Mouse (Mus musculus) right cerebral cortex, postnatal 4 days (tissue): ENCODE measurements around the gene Trp53bp2.

Experiments
- DNase-seq: peaks from one replicate; pipeline ENCODE4 v3.0.0-alpha.2; 2022

The Trp53bp2 gene

DNA sequence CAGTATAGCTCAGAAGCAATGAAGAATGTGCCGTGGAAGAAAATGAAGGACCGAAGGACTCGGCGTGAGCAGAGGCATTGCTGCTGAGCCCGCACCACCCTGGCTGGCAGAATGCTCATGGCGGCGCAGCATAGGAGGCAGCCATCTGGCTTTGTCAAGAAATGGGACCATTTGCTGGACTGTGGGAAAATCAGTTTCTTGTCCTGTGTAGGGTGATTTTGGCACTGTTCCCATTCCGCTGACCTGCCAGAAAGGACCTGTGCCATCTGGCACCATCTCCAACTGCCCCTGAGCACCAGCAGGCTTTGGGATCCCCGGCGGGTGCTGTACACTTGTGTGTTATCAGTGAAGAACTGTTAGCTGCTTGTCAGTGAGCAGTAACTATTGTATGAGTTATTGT, 52.8 kb downstream of the Trp53bp2 start:
- DNase-seq, result peak; percentile 33

DNA sequence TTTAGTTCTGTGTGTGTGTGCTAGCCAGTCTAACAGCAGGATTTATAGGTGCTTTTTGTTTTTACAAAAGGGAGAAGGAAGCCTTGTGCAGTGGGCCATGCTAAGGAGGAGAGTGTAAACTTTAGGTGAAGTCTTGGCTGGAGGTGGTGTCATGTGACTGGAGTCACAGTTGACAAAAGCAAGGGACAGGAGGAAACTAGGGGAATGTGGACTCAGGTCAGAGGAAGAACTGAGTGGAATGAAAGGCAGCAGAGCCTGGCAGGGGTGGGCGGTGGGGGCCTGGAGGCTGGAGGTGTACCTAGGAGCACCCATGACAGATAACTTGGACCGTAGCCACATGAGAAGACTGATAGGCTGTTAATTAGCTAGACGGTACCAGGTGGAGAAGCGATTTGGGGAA, 56.3 kb downstream of the Trp53bp2 start:
- DNase-seq, result no peak

DNA sequence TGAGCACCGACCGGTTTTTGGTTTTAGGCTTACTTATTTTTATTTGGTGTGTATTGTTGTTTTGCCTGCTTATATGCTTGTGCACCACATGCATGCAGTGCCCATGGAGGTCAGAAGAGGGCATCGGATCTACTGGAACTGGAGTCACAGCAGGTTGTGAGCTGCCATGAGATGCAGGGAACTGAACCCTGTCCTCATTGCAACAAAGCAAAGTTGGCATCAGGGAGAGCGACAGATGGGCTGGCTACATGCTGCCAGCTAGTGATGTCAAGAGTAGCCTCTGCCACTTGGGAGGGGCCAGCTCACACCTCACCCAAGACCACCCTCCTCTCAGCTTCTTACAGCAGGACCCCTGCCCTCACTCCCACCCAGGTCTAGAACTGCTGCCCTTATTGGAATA, 57.0 kb downstream of the Trp53bp2 start:
- DNase-seq, result no peak

DNA sequence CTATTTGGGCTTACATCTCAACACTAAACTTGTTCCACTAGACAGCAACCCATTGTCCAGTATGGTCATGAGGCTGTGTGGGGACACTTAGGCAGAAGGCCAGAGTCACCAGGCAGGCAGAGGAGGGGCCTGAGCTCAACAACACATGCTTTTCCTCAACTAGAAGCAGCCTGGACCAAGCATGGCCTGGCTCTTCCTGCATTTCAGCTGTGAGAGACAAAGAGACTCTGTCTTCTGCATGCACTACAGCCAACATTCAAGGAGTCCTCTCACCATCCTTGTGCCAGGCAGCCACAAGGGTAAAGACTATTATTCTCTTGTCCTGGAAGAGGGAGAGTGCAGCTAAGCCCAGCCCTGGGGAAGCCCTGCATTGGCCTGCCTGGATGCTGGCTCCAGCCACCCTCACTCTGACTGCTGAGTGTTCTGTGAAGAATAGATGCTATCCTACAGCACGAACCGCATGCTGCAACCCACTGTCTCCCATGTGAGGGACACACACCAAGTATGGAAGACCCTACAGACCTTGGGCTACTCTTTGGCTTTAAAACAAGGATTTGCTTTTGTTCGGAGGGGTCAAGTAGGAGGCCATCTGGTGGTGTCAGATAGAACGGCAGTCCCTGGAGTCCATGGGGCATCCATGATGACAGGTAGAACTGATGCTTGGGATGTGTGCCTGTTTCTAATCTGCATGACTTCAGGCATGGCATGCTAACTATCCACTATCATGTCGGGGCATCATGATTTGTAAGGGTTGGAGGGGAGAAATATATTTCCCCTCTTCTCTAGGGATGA, 66.2 kb downstream of the Trp53bp2 start:
- no peak for DNase-seq

DNA sequence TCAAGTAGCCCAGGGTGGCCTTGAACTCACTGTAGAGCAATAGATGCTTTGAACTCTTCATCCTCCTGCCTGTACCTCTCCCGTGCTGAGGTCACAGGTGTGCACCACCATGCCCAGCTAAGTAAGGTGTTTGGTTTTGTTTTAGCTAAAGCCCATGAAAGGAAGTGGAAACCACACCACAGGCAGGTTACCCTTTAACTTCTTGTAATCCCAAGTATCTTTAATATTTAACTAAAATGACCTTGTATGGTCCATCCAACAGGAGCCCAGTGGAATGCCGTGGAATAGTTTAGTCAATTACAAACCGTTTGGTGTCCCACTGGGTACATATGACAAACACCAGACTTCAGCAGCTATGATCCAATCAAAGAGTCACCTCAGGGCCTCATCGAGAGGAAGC, 70.0 kb downstream of the Trp53bp2 start:
- no peak for DNase-seq

DNA sequence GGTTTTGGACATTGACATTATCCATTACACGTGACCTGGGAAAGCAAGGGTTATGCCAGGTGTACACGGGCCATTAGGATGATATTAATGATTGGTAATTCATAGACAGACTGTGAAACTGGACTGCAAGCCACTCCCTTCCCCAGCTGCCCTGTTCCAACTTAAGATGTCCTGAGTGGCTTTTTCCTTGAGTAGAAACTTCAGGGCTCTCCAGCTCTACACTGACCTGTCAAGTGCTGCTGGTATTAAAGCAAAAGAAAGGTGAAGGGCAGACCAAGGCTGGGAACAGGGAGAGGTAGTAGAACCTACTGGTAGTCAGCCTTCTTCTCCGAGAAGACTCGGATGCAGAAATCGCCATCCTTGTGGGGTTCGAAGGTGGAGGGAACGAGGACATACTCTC, 72.2 kb downstream of the Trp53bp2 start:
- DNase-seq, result no peak

DNA sequence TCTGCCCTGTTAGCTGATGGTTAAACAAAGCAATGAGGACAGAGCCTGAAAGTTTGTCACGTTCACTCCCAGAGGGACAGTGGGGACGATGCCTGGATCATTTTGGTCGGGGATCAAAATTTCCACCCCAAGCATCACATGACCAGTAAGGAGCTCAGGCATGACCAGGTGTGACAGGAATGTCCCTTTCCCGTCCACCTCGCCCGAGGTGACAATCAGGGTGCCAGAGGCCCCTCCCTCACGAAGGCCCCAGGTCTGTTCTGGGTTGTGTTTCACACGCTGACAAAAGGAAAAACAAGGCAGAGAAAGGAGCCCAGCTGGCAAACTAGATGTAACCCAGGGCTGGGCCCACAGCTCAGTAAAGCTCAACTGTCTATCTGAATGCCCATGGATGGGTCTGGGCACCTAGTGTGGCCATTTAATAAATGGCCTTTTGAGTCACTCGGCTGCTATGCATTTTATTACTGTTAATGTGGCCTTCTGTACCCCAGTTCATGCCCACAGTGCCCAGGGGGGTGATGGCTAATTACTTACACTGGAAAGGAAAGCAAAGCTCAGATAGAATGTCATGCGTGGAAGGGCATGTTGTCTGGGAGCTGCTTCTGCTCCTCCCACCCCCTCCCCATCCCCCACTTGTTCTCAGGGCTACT, 72.8 kb downstream of the Trp53bp2 start:
- DNase-seq, result no peak

DNA sequence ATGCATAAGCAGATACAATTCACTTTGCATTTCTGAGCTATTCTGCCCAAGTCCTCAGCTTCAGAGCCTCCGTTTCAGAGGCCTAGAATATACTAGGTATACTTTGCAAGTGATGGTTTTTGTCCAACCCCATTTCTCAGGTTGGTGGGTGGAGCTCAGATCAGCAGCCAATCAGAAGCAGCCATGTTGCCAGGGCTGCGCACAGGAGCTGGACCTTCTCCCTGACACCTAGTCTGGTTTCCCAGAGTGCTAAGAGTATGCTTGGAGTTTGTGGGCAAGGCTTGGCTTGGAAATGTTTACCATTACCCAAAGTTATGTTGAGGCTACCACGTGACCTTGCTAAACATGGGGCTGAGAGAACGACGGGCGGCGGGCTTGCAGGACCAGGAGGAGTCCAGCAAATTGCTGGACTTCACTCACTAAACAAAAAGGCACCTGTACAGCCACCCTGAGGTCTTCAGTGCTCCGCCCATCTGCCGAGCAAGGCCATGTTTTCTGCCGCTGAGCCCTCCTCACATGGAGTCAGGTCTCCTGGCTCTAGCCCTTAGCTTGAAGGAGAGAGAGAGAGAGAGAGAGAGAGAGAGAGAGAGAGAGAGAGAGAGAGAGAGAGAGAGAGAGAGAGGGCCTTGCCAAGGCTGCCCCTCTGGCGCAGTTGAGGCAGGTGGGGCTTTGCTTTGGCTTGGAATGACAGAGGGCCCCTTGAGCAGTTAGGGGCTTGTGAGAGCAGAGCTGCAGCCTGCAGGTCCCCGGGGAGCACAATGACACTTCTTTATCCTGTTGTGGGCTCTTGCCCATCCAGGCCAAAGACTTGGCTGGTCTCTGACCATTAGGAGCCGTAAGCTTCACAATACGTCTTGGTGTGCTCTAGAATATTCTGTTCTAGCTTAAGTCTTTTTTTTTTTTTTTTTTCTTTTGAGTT, 74.3 kb downstream of the Trp53bp2 start:
- DNase-seq, result no peak

DNA sequence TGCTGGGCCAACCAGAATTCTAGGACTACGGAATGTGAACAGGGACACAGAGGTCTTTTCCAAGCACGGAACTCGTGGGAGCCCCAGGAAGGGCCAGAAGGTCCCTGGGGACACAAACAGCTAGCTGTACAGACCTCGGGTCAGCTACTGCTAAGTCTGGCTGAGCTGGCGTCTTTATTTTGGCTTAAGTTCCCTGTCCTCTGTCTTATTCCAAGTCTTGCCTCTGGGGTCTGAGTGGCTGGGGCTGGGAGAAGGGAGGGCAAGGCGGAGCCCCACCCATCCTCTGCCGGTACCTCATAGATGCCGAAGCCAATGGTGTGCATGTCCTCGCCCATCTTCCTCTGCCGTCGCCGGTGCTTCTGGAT, 74.9 kb downstream of the Trp53bp2 start:
- no peak for DNase-seq

DNA sequence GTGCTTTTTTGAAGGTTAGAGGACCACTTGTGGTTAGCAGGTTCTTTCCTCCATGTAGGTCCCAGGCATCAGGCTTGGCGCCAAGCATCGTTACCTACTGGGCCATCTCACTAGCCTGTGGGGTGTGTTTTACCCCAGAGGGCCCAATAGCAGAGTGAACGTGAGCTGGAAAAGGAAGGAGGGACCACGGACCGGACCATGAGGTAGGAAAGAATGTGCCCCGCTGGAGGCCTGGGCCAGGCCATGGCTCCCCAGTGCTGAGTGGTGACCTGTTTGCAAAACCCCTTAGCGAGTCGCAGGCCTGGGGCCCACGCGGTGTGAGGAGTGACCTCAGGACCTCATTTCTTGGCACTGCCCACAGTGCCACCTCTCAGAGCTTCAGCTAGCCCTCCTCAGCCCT, 79.5 kb downstream of the Trp53bp2 start:
- DNase-seq, result no peak

DNA sequence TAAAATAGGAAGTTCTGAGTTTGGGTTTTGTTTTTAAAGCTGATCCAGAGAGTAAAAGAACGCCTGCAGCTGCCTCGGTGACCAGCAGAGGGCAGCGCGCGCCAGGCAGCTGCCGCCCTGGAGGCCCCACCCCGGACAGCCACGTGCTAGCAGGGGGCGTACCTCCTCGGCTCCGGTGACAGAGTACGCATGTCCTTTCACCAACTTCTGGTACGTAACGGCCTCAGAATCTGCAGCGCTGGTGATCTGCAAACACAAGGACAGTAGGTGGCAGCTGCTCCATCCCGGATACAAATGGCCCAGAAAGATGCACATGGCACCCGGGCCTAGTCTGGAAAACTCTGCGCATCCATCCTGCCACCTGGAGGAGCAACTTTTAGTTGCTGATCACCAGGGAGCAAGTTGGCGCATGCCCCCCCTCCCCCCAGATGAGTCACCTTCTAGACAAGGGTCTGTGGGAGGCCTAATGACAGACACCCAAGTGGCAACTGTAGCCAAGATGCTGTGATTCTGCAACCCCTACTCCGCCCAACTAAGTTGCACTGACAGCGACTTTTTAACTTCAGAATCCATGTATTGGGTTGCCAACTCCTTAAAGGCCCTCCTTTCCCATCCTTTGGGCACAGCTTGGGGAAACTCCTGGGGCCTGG, 81.0 kb downstream of the Trp53bp2 start:
- DNase-seq, result peak; percentile 90

DNA sequence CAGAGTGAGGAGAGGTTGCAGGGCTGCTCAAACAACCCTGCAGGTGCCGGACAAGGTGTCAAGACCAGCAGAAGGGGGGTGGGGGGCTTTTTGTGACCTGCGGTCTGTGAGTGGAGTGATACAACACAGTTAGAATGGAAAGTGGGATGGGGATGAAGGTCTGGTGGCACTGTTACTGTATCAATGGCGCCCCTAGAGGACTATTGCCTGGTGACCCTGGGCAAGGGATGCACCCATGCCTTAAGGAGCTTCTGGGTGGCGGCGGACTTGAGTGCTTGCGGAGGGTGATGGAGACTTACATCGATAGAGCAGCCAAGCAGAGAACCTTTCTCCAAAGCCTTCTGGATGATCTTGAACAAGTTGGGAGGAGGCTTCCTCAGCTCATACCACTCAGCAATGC, 81.6 kb downstream of the Trp53bp2 start:
- no peak for DNase-seq

DNA sequence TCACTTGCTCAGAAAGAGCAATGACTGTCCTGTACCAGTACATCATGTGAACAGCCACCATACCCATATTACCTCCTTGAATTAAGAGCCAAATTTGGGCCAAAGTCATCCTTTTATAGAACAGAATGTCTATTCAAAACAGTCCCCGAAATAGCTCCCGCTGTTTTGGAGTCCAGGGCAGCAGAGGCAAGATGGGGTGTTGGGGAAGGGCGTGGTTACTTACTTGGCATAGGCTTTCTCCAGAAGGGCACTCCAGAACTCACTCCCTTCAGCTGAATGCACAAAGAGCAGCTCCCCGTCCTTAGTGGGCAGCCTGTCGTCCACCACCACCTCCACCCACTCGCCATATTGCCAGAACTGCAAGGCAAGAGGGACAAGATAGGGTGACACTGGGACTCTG, 82.9 kb downstream of the Trp53bp2 start:
- no peak for DNase-seq

DNA sequence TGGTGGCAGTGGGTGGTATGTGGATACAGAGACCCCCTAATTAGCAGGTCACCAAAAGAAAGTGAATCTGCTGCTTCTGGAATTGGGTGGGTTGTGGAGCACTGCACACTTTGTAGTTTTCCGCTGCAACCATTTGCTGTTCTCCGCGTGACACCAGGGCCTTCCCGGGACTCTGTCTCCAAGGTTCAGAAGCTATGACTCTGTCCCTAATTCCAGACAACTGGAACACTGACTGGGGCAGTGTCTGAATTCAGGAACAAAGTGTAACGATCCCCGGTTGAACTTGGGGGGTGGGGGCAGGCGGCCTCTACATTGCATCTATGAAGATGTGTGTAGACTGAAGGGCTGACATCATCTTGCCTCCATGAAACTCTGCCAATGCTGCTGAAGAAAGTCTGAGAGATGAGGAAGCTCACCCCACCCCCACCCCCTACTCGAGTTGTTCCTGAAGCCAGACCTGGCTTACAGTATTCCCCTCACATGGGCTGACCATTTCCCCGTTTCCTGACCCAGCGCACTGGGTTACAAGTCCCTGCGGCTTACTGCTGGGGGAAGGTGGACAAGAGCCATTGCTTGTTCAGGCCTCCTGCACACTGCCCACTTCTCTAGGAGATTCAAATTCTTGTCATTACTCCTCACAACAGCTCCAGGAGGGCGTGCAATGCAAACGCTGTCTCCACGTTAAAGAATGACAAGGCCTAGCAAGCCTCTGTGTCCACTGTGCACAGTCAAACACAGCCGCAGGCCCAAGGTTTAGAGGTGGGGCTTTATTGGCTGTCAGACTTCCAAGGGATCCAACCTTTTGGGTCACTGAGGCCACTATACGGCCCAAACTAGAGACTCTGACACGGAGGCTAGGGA, 85.5 kb downstream of the Trp53bp2 start:
- DNase-seq, result no peak

DNA sequence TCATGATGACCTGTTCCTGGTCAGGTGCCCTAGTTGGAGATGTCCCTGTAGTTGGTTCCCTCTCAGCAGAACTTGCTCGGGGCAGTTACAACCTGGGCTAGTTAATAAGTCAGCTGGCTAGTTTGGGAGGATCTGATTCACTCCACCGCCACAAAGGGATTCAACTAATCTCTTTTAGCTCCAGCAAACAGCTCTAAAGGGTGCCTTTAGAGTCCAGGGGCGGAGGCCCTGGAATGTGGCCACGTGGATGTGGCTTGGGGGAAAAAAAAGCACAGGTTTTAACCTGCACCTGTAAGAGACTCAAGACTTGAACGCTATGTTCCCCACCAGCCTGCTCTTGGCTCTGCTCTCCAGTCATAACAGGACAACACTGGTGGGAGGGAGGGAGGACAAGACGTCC, 87.7 kb downstream of the Trp53bp2 start:
- DNase-seq, result no peak

DNA sequence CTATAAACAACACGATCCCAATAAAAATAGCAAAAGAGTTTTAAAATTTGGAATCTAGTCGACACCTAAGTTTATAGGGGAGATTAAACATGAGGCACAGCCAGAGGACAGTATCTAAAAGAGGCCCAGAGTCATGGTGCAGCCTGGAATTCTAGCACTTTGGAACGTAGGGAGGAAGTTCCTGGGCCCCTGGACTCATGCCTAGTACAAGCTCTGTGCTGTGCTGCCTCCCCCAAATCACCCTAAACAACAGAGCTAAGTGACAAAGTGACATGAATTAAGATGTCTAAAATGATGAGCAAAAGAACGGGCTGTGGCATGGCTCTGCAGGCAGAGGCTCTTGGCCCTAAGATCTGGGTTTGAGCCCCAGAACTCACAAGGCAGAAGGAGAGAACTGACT, 88.8 kb downstream of the Trp53bp2 start:
- DNase-seq, result no peak

DNA sequence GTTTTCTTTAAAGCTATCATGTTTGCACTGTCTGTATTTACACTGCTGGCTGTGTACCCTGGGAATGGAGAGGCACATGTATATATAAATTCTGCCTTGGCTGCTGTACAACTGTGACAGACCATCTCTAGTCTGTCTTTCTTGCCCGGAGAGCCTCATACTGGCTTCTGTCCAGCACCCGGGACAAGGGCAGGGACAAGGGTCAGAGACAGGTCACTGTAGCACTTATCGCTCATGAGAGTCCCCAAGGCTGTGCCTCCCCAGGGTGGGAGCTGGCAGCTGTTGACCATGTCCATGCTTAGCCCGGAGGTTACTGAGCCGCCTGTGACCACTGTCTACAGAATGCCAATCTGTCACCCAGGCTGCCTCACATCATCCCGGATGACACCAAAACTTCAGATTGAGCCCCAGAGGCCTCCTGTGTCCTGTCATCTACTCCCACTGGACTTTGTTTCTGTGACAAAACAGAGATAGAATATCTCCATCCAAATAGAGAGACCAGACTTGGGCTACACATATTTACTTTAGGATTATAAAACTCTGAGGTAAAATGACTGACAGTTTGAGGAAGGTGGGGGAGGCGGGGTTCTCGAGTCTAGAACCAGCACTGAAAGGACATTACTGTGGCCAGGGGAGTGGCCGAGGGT, 90.6 kb downstream of the Trp53bp2 start:
- no peak for DNase-seq

DNA sequence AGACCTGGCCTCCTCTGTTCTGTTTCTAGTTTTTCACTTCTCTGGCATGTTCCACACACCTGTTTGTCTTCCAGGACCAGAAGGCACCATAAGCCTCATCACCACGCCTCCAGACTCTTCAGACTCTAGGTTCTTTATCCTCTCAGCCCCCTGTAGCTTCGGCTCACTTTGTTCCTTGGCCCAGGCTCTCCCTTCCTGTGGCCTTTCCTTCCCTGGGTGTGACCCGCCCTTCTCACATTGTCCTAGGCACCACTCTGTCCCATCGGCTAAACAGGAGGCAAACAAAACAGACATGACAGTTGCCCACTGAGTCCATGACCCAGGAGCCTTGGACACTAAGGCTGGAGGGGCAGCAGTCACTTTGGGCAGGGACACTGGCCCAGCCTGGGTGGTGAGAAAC, 91.3 kb downstream of the Trp53bp2 start:
- DNase-seq, result no peak

DNA sequence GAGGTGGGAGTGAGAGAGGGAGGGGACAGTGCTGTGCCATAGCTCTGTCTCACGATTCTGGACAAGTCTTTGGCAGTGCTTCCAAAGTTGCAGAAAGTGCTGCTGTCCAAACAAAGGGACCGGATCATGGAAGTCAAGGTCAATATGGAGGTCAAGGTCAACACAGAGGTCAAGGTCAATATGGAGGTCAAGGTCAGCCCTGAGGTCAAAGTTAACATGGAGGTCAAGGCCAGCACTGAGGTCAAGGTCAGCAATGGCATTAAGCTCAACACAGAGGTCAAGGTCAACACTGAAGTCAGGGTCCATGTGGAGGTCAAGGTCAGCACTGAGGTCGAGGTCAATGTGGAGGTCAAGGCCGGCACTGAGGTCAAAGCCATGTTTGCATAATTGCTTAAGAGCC, 91.9 kb downstream of the Trp53bp2 start:
- no peak for DNase-seq

DNA sequence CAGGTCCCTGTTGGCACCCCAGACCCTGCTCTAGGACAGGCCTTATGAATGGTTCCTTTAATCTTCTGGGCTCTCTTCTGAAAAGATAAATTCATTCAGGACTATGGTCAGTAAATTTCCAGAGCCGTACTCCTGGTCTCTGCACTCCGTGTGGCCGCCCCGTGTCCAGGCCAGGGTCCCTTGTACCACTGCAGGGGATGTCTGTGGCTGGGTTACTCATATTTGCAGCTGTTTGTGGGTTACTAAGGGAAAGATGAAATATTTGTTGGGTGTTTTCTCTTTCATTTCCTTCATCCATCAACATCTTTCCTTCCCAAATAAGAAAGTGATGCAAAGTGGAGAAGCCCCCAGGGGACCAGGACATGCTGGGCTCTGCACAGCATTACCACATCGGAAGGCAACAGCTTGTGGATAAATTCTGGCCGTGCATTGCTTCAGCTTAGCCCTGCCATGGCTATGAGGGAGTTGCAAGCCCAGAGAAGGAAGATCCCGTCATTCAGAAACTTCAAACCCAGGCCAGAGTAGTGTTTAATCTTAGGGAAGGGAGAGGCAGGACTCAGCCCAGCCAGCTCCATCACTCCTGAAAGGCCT, 92.9 kb downstream of the Trp53bp2 start:
- DNase-seq, result no peak

DNA sequence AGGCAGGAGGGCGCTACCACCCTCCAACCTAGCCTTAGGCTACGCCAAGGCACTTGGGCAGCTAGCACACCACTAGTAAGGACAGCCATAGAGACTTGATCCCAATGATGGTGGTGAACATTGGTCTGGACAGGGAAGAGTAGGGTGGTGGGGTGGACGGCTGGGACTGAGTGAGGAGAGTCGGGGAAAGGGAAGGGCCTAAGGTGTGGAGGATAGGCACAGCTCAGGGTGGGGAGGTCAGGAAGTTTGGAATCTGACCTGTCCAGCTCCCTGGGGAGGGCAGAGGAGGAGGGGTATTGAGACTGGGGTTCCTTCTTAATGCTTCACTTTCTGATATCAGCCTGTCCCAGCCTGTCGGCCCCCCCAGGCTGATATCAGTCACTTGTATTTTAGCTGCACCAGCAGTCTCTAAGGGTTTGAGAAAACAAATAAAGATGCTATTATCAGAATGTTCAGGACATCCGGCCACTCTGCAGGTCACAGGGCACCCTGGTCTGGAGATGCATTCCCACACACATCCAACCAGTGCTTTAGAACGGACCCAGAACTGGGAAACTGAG, 93.6 kb downstream of the Trp53bp2 start:
- DNase-seq, result no peak
